Mouse (Mus musculus): Measurements from ENCODE around the gene Paqr8.

The Paqr8 gene

DNA sequence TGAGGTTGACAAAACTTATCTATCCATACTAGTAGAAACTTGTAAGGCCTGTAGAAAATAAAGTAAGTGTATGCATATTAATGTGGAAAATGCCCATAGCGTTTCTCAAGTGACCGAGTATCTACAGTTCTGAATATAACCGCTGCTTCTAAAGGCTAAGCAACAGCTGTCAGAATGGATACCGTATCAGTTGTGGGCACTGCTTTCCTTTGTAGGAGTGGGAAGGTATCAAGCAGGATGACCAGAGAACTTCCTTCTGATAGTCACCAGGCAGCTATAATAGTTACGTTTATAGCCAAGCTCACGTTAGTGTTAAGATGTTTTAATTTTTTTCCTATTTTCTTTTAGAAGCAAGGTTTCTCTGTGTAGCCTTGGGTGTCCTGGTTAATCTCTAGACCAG lies 83.0 kb downstream of the Paqr8 start:
- no peak for DNase-seq (ENCODE audit: low read depth, low spot score)

DNA sequence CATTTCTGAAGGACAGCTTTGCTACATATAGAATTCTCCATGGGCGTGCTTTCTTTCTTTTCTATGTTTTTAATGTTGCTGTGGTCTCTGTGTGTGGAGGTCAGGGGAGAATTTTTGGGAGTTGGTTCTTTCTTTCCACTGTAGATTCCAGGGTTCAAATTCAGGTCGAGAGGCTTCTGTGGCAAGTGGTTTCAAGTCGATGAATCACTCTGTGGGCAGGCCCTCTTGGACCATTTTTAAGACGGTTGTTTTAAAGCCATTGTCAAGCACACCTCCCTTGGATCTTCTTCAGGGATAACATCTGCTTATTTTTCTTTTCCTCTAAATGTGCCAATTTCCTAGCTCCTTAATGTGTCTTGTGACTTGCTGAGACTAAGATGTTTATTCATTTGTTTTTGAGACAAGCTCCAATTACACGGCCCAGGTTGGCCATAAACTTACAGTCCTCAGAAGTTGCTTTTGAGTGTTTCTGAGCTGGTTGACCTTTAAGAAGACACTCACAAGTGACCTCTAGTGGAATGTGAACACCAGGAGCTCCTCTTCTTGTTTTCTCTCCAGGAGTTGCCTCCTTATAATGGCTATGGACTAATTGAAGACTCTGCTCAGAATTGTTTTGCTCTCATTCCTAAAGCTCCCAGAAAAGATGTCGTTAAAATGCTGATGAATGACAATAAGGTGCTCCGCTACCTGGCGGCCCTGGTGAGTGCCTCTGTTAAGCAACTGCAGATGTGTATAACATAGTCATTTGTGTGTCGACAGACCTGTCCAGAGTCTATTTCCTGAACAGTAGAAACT lies 84.1 kb downstream of the Paqr8 start:
- no peak for DNase-seq (ENCODE audit: low read depth, low spot score)

DNA sequence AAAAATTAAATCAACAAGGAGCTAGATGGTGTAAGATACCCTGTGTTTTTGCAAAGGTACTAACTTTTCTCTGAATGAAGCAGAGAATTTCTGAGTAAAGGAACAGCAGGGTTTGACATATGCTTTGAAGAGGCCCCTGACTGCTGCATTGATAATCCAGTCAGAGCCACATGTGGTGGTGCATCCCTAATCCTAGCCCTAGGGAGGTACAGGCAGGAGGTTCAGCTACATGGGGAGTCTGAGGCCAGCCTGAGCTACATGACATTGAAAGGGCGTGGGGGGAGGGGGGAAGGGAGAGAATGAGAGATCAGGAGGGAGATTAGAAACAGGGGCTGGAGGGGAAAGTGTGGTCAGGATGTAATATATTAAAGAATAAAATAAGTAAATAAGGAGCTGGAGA lies 90.1 kb downstream of the Paqr8 start:
- DNase-seq (ENCODE audit: low read depth, low spot score): no peak

DNA sequence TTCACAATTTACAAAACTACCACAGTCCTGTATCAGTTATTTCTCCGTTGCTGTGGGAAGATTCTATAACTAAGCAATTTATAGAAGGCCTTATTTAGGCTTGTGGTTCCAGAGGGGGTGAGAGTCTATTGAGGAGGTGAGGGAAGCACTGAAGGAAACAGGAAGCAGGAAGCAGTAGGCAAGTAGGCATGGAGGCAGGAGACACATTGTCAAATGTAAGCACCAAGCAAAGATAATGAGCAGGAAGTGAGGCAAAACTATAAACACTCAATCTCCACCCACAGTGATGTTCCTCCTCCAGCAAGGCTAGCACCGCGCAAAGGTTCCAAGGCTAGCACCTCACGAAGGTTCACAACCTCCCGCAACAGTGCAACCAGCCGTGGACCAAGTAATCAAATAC lies 91.4 kb downstream of the Paqr8 start:
- no peak for DNase-seq (ENCODE audit: low read depth, low spot score)

DNA sequence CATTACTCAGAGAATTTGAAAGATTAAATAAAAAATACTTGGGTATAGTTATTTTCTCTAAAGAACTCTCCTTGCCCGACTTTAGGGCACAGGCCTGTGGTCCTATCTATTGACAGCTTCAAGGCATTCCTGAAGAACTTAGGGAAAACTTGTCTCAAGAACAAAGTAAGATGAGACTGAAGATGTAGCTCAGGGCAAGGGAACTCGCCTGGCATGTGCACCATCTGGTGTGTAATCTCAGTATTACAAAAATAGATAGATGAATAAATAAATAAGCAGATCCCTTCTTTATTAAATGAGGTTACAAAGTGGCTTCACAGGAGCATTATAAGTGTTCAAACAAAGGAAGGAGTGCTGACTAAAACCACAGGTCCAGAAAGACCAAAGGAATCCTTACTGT lies 93.7 kb downstream of the Paqr8 start:
- no peak for DNase-seq (ENCODE audit: low read depth, low spot score)

DNA sequence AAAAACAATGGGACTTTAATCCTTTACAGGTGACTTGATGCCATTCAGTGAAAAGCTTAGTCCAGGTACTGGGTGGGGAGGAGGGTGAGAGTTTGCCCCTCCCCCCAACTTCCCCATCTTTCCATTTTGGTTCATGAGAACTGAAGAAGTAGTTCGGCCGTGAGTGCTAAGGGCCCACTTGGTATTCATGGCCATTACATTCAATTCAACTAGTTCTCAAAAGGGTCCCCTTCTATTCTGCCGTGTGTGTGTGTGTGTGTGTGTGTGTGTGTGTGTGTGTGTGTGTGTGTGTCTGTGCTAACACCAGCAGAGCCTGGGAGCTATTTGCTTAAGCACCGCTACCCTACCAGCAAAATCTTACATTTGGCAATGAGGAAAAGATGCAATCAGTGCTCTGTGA lies 94.2 kb downstream of the Paqr8 start:
- no peak for DNase-seq (ENCODE audit: low read depth, low spot score)

DNA sequence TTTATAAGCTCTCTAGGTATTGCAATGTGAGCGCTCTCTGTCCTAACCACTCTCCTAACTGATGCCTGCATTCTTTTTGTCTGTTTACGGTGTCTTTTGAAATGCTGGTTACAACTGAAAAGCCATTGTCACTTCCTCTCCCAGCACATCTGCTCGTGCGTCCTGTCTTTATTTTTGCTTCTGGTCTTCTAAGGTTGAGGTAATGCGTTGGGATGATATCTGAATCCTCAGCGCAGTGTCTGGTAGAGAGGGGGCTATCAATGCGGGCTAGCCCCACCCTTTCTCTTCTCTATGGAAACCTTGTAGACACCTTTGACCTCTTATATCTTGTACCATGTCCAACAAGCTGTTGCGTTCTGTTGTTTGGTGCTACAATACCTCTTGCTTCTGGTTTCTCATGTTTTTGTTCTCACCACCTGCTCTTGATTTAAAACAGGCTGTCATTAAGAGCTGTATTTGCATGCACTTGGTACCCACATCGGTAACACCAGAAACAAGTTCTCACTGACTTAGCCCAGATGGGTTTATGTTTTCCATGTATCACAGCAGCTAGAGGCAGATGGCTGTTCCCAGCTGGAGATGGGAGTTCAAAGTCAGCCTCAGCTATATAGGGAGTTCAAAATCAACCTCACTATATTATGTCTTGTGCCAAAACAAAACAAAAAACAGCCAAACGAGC lies 96.1 kb downstream of the Paqr8 start:
- DNase-seq (ENCODE audit: low read depth, low spot score): no peak

Data from retina, adult 2 months (tissue).